Mouse (Mus musculus) liver, embryonic 11.5 days (tissue): ENCODE data around the gene Tank. TPM values are rescaled to one million over a fixed set of nuclear protein-coding genes. Genes with fewer than 3 reads are reported as not detected.

ENCODE experiments used
- ATAC-seq: fragments of 200-750 bp; cut with Nextera tagmentation; replicated peaks from 2 replicates; pipeline ENCODE4 v1.8.0; 2017; ENCODE audit warnings: moderate number of reproducible peaks, mild to moderate bottlenecking, moderate TSS enrichment, moderate library complexity; ENCODE audit not compliant: low FRiP score
- DNase-seq: peaks from one replicate; pipeline ENCODE4 v3.0.0-alpha.2; 2017; ENCODE audit warnings: low spot score
- H3K27ac ChIP-seq: fragments of 300-500 bp; sonication (generic); 2 replicates; pipeline ENCODE4 v1.5.1; 2014; ENCODE audit warnings: mild to moderate bottlenecking, low read depth, low read length, control low read depth
- H3K27me3 ChIP-seq: fragments of 300-500 bp; sonication (generic); replicated peaks from 2 replicates; pipeline ENCODE4 v1.6.1; 2014; ENCODE audit warnings: low read length, mixed read lengths; ENCODE audit not compliant: control insufficient read depth, insufficient read depth
- H3K36me3 ChIP-seq: fragments of 300-500 bp; sonication (generic); 2 replicates; pipeline ENCODE4 v1.6.1; 2014; ENCODE audit warnings: mild to moderate bottlenecking, low read length, moderate library complexity, mixed read lengths; ENCODE audit not compliant: control insufficient read depth, insufficient read depth
- H3K4me1 ChIP-seq: fragments of 300-500 bp; sonication (generic); replicated peaks from 2 replicates; pipeline ENCODE4 v1.6.1; 2014; ENCODE audit warnings: low read length, mixed read lengths; ENCODE audit not compliant: control insufficient read depth, insufficient read depth
- H3K4me2 ChIP-seq: fragments of 300-500 bp; sonication (generic); 2 replicates; pipeline ENCODE4 v1.6.1; 2014; ENCODE audit warnings: mild to moderate bottlenecking, control low read depth, moderate library complexity
- H3K4me3 ChIP-seq: fragments of 300-500 bp; sonication (generic); 2 replicates; pipeline ENCODE4 v1.5.1; 2014; ENCODE audit warnings: low read depth, low read length, control low read depth
- H3K9ac ChIP-seq: fragments of 300-500 bp; sonication (generic); 2 replicates; pipeline ENCODE4 v1.6.1; 2014; ENCODE audit warnings: low read depth, low read length, control low read depth
- H3K9me3 ChIP-seq: fragments of 300-500 bp; sonication (generic); 2 replicates; pipeline ENCODE4 v1.6.1; 2016; ENCODE audit warnings: low read length, inconsistent platforms, mixed read lengths; ENCODE audit not compliant: control insufficient read depth
- WGBS: fragments of 180-500 bp; shearing (Covaris S2); extraction: QIAGEN DNeasy Blood & Tissue Kit; methylation state at CpG from one replicate; pipeline ENCODE4 v1.1.7; 2014; 5-methylcytosine and 5-hydroxymethylcytosine counted together
- polyA plus RNA-seq: library from polyadenylated mRNA; unstranded; fragments of >200 nt; fragmentation: Nextera tagmentation; extraction: Ambion mirVana; gene quantifications from 2 replicates; pipeline ENCODE4 v1.2.1, GENCODE M21; 2014

The Tank gene
- polyA plus RNA-seq, 1 experiment from 2014 or later: 34.0 TPM

- H3K27me3 ChIP-seq: no peaks in the 10 kb centered on the region
- no peak for ATAC-seq
- no peak overlapping the region for H3K9ac ChIP-seq
- WGBS: 77% methylated on average over 3 of the region's 3 CpGs
- H3K4me3 ChIP-seq: no peak overlapping the region
- no peaks in the 10 kb centered on the region for H3K4me1 ChIP-seq
- no peaks in the 10 kb centered on the region for H3K36me3 ChIP-seq
- no peak overlapping the region for H3K27ac ChIP-seq
- H3K9me3 ChIP-seq: no peaks in the 10 kb centered on the region
- DNase-seq: no peak
- no peak overlapping the region for H3K4me2 ChIP-seq
Measured at GRCm38 (mm10) chr2:61576497-61576896, 1.9 kb upstream of the Tank start.

GRCm38 (mm10) chr2:61576928-61577695 lies 1.3 kb upstream of the Tank start:
- H3K36me3 ChIP-seq: no peaks in the 10 kb centered on the region
- no peak for DNase-seq
- no peak overlapping the region for H3K4me3 ChIP-seq

GRCm38 (mm10) chr2:61577696-61578062 lies 706 bp upstream of the Tank start:
- WGBS: 70% methylated on average over 7 of the region's 7 CpGs
- no peaks in the 10 kb centered on the region for H3K4me1 ChIP-seq
- no peaks in the 10 kb centered on the region for H3K9me3 ChIP-seq
- no peaks in the 10 kb centered on the region for H3K36me3 ChIP-seq
- H3K4me3 ChIP-seq: no peak overlapping the region
- H3K27me3 ChIP-seq: no peaks in the 10 kb centered on the region
- no peak overlapping the region for H3K9ac ChIP-seq
- ATAC-seq: no peak
- no peak for DNase-seq
- H3K27ac ChIP-seq: no peak overlapping the region
- no peak overlapping the region for H3K4me2 ChIP-seq

More at GRCm38 (mm10) chr2:61576928-61577695, 1.3 kb upstream of the Tank start:
- H3K9me3 ChIP-seq: no peaks in the 10 kb centered on the region
- H3K27me3 ChIP-seq: no peaks in the 10 kb centered on the region
- no peak overlapping the region for H3K9ac ChIP-seq
- ATAC-seq: no peak
- H3K27ac ChIP-seq: no peak overlapping the region
- H3K4me2 ChIP-seq: no peak overlapping the region
- 83% methylated on average over 17 of the region's 17 CpGs for WGBS
- no peaks in the 10 kb centered on the region for H3K4me1 ChIP-seq

GRCm38 (mm10) chr2:61579501-61579990 lies 1.2 kb downstream of the Tank start:
- H3K9ac ChIP-seq: no peak overlapping the region
- no peaks in the 10 kb centered on the region for H3K9me3 ChIP-seq
- no peaks in the 10 kb centered on the region for H3K4me1 ChIP-seq
- no peaks in the 10 kb centered on the region for H3K27me3 ChIP-seq
- 78% methylated on average over 3 of the region's 3 CpGs for WGBS
- no peaks in the 10 kb centered on the region for H3K36me3 ChIP-seq
- DNase-seq (no peak), ATAC-seq (no peak)
- no peak overlapping the region for H3K4me3 ChIP-seq
- no peak overlapping the region for H3K27ac ChIP-seq
- H3K4me2 ChIP-seq: no peak overlapping the region

GRCm38 (mm10) chr2:61580091-61580490 lies 1.7 kb downstream of the Tank start:
- Histone ChIP-seq H3K4me1 (no peaks in the 10 kb centered on the region), H3K9me3 (no peaks in the 10 kb centered on the region), H3K4me3 (no peak overlapping the region), H3K9ac (no peak overlapping the region), H3K27ac (no peak overlapping the region), H3K36me3 (no peaks in the 10 kb centered on the region), H3K4me2 (no peak overlapping the region), H3K27me3 (no peaks in the 10 kb centered on the region)
- DNase-seq (no peak), ATAC-seq (no peak)
- 77% methylated on average over 3 of the region's 3 CpGs for WGBS

- Histone ChIP-seq H3K36me3 (no peaks in the 10 kb centered on the region), H3K27ac (no peak overlapping the region), H3K4me3 (no peak overlapping the region), H3K4me2 (no peak overlapping the region), H3K9ac (no peak overlapping the region), H3K9me3 (no peaks in the 10 kb centered on the region), H3K27me3 (no peaks in the 10 kb centered on the region), H3K4me1 (no peaks in the 10 kb centered on the region)
- DNase-seq: no peak
- 76% methylated on average over 10 of the region's 10 CpGs for WGBS
- ATAC-seq: no peak
Measured at GRCm38 (mm10) chr2:61580555-61581080, 2.2 kb downstream of the Tank start.

DNA sequence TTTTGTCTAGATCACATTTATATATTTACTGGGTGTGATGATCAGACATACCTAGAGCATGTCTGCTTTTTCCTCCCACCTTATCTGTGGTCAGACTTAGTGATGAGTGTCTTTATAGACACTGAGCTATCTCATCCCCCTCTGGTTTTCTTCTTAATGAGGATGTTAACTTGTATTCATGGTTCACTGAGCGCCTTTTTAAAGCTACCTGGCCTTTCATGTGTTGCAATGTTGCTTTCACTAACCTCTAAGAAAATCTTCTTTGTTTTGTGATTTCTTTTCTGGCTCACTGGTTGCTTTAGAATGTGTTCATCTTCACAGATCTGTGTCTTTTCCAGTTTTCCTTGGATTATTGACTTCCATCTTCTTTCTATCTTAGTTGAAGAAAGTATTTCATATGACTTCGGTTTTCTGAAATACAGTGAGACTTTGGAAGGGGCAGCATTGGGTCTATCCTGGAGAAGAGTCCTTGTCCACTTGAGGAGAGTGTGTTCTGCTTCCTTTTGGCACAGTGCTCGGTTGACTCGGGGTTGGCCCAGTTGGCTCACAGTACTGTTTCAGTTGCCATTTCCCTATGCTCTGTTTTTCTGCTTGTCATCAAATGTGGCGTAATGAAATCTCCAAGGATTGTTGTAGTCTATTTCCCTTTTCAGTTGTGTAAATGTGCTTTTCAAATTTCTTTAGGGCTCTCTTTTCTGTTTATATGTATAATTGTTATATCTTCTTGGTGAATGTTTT lies 4.4 kb downstream of the Tank start:
- H3K36me3 ChIP-seq: no peaks in the 10 kb centered on the region
- no peak overlapping the region for H3K27ac ChIP-seq
- H3K9ac ChIP-seq: no peak overlapping the region
- no peaks in the 10 kb centered on the region for H3K9me3 ChIP-seq
- no peak for ATAC-seq
- no peaks in the 10 kb centered on the region for H3K4me1 ChIP-seq
- no peaks in the 10 kb centered on the region for H3K27me3 ChIP-seq
- WGBS: 80% methylated on average over 5 of the region's 5 CpGs
- no peak overlapping the region for H3K4me3 ChIP-seq
- no peak for DNase-seq
- no peak overlapping the region for H3K4me2 ChIP-seq

- DNase-seq: no peak
- Histone ChIP-seq H3K36me3 (no peaks in the 10 kb centered on the region), H3K9me3 (no peaks in the 10 kb centered on the region), H3K27me3 (no peaks in the 10 kb centered on the region), H3K4me2 (no peak overlapping the region), H3K9ac (no peak overlapping the region), H3K4me3 (no peak overlapping the region), H3K27ac (no peak overlapping the region), H3K4me1 (no peaks in the 10 kb centered on the region)
- WGBS: 42% methylated on average over 1 of the region's 1 CpGs
- ATAC-seq: no peak
Measured at GRCm38 (mm10) chr2:61585447-61585846, 7.1 kb downstream of the Tank start.
